Mouse (Mus musculus): ENCODE measurements at regions not wholly inside any gene's neighbourhood (a gene's known extent, or its start where the extent isn't known, plus 50 kb on each side); places are given as distances from the start of the nearest gene placed in this dataset.
A peak's percentile ranks its signal among the peaks of the same experiment; 100 is the strongest.

DNA sequence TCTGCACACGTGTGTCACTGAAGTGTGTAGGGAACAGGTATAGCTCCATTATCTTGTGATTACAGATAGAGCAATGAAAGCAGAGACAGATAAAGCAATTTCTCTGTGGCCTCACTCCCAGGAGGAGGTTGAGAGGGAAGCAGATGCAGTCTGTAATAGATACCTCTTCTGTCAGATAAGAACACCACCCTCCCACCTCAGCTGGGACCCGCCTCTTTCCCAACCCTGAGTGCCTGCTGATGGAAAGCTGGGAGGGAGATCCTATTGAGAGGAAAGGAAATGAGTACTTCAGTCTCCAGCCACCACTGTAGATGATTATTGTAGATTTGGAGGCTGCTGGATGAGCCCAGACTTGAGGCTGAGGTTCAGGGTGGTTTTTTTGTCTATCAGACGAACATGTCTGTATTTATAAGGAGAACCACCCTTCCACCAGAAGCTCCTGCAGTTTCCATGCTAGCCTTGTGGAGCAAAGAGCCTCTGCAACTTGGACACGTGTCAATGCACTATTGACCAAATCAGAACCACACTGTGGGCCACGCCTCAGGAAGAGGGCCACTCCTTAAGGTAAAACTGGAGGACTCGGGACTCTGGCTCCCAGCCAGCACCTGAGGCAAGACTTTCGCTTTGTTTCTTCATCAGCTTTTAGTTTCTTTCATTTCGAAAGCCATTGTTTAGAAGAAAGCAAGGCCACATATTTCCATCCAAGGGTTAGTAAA, 55.3 kb upstream of the Plekha5 start:
- Histone ChIP-seq H3K4me1 (ENCODE audit: insufficient read depth, low read depth, low read length) (no peaks in the 10 kb centered on the region), H3K9ac (replicated peaks; ENCODE audit: low read depth) (no peak overlapping the region), H3K27me3 (replicated peaks; ENCODE audit: insufficient read depth, low read length) (no peaks in the 10 kb centered on the region), H3K9me3 (ENCODE audit: low read length) (no peaks in the 10 kb centered on the region), H3K4me3 (ENCODE audit: low read depth, low read length) (no peak overlapping the region), H3K27ac (ENCODE audit: low read length) (peak overlapping the region; percentile 26; the same call in 1 of the 2 replicates), H3K36me3 (ENCODE audit: insufficient read depth, low read length) (no peaks in the 10 kb centered on the region), H3K4me2 (replicated peaks; ENCODE audit: low read depth, low read length) (peak overlapping the region; percentile 33; the same call in 1 of the 2 replicates)
- DNase-seq (ENCODE audit: low spot score), result peak; percentile 83
- WGBS, result 32% methylated on average over 8 of the region's 8 CpGs
- TF ChIP-seq EP300 (IDR thresholded peaks at IDR 0.05), result peak; percentile 49
- no peak for TF ChIP-seq CTCF (IDR thresholded peaks at IDR 0.05)
- ATAC-seq, result peak; percentile 87

DNA sequence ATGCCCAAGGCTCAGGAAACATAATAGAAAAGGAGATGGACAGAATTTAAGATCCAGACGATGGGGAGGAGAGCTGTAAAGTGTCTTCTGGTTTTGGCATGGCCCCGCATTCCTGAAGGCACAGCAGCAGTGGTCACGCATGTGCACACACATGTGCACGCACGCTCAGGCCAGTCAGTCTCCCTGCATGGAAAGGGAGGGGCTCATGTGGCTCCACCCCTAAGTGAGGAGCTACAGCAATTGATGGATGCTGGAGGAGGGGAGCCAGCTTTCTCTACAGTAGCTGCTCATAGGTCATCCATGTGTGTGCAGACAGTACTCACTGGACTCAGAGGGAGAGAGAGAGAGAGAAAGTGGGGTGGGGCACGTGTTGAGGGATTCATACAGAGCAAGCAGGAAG, 56.6 kb upstream of the Plekha5 start:
- no peaks in the 10 kb centered on the region for H3K9me3 ChIP-seq (ENCODE audit: low read length)
- no peak overlapping the region for H3K4me2 ChIP-seq (replicated peaks; ENCODE audit: low read depth, low read length)
- ATAC-seq (no peak), DNase-seq (ENCODE audit: low spot score) (no peak)
- H3K4me3 ChIP-seq (ENCODE audit: low read depth, low read length), result no peak overlapping the region
- H3K27me3 ChIP-seq (replicated peaks; ENCODE audit: insufficient read depth, low read length), result no peaks in the 10 kb centered on the region
- no peak overlapping the region for H3K9ac ChIP-seq (replicated peaks; ENCODE audit: low read depth)
- TF ChIP-seq CTCF (IDR thresholded peaks at IDR 0.05) (no peak), EP300 (IDR thresholded peaks at IDR 0.05) (no peak)
- H3K4me1 ChIP-seq (ENCODE audit: insufficient read depth, low read depth, low read length), result no peaks in the 10 kb centered on the region
- WGBS, result 83% methylated on average over 6 of the region's 6 CpGs
- no peak overlapping the region for H3K27ac ChIP-seq (ENCODE audit: low read length)
- H3K36me3 ChIP-seq (ENCODE audit: insufficient read depth, low read length), result no peaks in the 10 kb centered on the region

DNA sequence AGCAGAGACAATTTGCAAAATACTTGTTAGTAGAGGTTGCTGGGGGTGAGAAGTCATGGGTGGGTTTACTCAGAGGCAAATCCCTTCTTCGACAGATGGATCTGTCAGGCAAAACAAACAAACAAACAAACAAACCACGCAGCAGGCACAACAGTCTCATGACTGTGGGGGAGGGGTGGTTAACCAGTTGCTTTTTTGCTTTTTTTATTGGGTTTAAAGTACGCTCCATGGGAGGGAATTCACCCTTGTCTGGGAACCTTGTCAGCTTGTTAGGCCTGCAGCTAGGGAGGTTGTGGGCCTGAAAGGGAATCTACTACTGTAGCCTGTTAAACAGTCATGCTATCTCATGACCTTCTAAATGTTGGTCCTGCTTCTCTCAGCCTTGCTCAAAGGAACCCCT, 57.1 kb upstream of the Plekha5 start:
- DNase-seq (ENCODE audit: low spot score), result no peak
- Histone ChIP-seq H3K27ac (ENCODE audit: low read length) (no peak overlapping the region), H3K36me3 (ENCODE audit: insufficient read depth, low read length) (no peaks in the 10 kb centered on the region), H3K27me3 (replicated peaks; ENCODE audit: insufficient read depth, low read length) (no peaks in the 10 kb centered on the region), H3K4me1 (ENCODE audit: insufficient read depth, low read depth, low read length) (no peaks in the 10 kb centered on the region), H3K9ac (replicated peaks; ENCODE audit: low read depth) (no peak overlapping the region), H3K4me2 (replicated peaks; ENCODE audit: low read depth, low read length) (no peak overlapping the region), H3K9me3 (ENCODE audit: low read length) (no peaks in the 10 kb centered on the region), H3K4me3 (ENCODE audit: low read depth, low read length) (no peak overlapping the region)
- ATAC-seq, result no peak
- TF ChIP-seq EP300 (IDR thresholded peaks at IDR 0.05) (no peak), CTCF (IDR thresholded peaks at IDR 0.05) (no peak)
- 42% methylated on average over 3 of the region's 3 CpGs for WGBS

DNA sequence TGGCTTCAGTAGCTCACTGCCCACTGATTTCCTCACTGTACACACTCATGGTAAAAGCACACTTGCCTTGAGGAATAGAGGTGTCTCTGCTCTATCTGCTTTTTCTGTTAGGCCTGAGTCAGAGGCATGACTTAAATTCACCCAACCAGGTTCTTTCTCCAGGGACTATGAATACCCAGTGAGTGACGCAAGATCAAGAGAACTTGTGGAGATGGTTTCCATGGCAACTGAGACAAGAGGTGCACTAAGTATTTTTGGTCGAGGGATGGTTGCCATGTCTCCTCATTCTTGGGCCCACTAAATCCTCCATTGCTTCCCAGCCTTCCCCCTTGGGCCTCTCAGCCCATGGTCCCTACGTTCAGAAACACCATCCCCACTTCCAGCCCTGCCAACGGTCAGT, 62.9 kb upstream of the Plekha5 start:
- Histone ChIP-seq H3K4me2 (replicated peaks; ENCODE audit: low read depth, low read length) (no peak overlapping the region), H3K4me1 (ENCODE audit: insufficient read depth, low read depth, low read length) (no peaks in the 10 kb centered on the region), H3K9me3 (ENCODE audit: low read length) (no peaks in the 10 kb centered on the region), H3K27ac (ENCODE audit: low read length) (no peak overlapping the region), H3K4me3 (ENCODE audit: low read depth, low read length) (no peak overlapping the region), H3K36me3 (ENCODE audit: insufficient read depth, low read length) (no peaks in the 10 kb centered on the region), H3K9ac (replicated peaks; ENCODE audit: low read depth) (no peak overlapping the region), H3K27me3 (replicated peaks; ENCODE audit: insufficient read depth, low read length) (no peaks in the 10 kb centered on the region)
- ATAC-seq (no peak), DNase-seq (ENCODE audit: low spot score) (no peak)
- WGBS, result 66% methylated on average over 4 of the region's 4 CpGs
- no peak for TF ChIP-seq EP300 (IDR thresholded peaks at IDR 0.05)
- TF ChIP-seq CTCF (IDR thresholded peaks at IDR 0.05), result no peak

DNA sequence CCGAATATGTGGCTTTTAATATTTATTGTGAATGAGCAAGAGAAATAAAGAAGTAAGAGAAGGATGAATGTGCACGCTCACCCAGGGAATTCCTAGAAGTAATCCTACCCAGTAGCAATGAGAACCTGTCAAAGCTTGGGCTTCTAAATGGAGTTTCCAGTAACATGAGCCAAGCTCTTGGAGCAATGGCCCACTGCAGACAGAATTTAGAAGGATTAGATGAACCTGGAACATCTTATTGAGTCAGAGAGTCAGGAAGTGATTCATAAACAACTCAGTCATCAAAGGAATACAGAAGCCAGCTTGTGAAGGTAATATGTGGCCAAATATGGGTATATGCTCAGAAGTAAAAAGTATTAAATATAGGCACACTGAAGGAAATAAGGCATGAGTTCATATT, 66.0 kb upstream of the Plekha5 start:
- ATAC-seq, result no peak
- Histone ChIP-seq H3K4me3 (ENCODE audit: low read depth, low read length) (no peak overlapping the region), H3K4me1 (ENCODE audit: insufficient read depth, low read depth, low read length) (no peaks in the 10 kb centered on the region), H3K27me3 (replicated peaks; ENCODE audit: insufficient read depth, low read length) (no peaks in the 10 kb centered on the region), H3K9me3 (ENCODE audit: low read length) (no peaks in the 10 kb centered on the region), H3K4me2 (replicated peaks; ENCODE audit: low read depth, low read length) (no peak overlapping the region), H3K9ac (replicated peaks; ENCODE audit: low read depth) (no peak overlapping the region), H3K27ac (ENCODE audit: low read length) (no peak overlapping the region), H3K36me3 (ENCODE audit: insufficient read depth, low read length) (no peaks in the 10 kb centered on the region)
- no peak for DNase-seq (ENCODE audit: low spot score)
- TF ChIP-seq CTCF (IDR thresholded peaks at IDR 0.05) (no peak), EP300 (IDR thresholded peaks at IDR 0.05) (no peak)
- WGBS, result 72% methylated on average over 2 of the region's 2 CpGs

DNA sequence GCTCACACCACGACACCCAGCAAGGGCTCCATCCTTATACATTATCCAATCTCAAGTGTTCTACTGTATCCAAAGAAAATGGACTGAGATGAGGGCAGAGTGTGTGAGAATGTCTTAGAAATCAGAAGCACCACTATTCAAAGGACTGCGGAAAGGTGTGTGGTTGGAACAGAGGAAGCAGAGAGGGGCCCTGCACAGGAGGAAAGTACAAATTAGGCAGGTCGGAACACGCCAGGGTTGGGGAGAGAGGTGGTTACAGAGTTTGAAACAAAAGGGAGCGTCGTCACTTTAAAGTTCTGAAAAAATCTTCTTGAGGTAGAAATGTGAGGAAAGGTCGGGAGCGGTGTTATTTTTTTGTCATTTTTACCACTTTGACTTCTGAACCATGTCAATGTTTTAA, 66.6 kb upstream of the Plekha5 start:
- no peak for ATAC-seq
- WGBS, result 80% methylated on average over 8 of the region's 8 CpGs

More for the DNA sequence above, 66.6 kb upstream of the Plekha5 start:
- Histone ChIP-seq H3K4me2 (replicated peaks; ENCODE audit: low read depth, low read length) (no peak overlapping the region), H3K4me1 (ENCODE audit: insufficient read depth, low read depth, low read length) (no peaks in the 10 kb centered on the region), H3K9ac (replicated peaks; ENCODE audit: low read depth) (no peak overlapping the region), H3K4me3 (ENCODE audit: low read depth, low read length) (no peak overlapping the region), H3K27ac (ENCODE audit: low read length) (no peak overlapping the region), H3K36me3 (ENCODE audit: insufficient read depth, low read length) (no peaks in the 10 kb centered on the region), H3K27me3 (replicated peaks; ENCODE audit: insufficient read depth, low read length) (no peaks in the 10 kb centered on the region), H3K9me3 (ENCODE audit: low read length) (no peaks in the 10 kb centered on the region)
- TF ChIP-seq EP300 (IDR thresholded peaks at IDR 0.05), result no peak
- TF ChIP-seq CTCF (IDR thresholded peaks at IDR 0.05), result no peak
- no peak for DNase-seq (ENCODE audit: low spot score)

All from lung, postnatal 0 days (tissue).